1 mouse cellular context compared by ENCODE assay signal in genomic region chr11:4974376-4975122, GRCm38 (mm10).
TF ChIP-seq lines count a peak whose summit lies in the region.

No protein-coding gene starts in this region.

TF ChIP-seq in MEL, 35 proteins besides CTCF, POLR2A, EP300 and RAD21 (continued from another document):
- 0 out of 2 replicates have a peak, but pooled peaks have one; percentile 19 for TF ChIP-seq SIN3A (IDR thresholded peaks at IDR 0.05; ENCODE audit: low read length)
